Mouse (Mus musculus) erythroblast, embryonic 14.5 days (primary cell): ENCODE measurements around the gene Gm26620. TPM values are rescaled to one million over a fixed set of nuclear protein-coding genes. Genes with fewer than 3 reads are reported as not detected.

ENCODE experiments used
- H3K27me3 ChIP-seq: 2 replicates; pipeline ENCODE4 v1.6.1; 2012; ENCODE audit warnings: inconsistent platforms; ENCODE audit not compliant: control insufficient read depth
- H3K36me3 ChIP-seq: 2 replicates; pipeline ENCODE4 v1.6.1; 2012; ENCODE audit warnings: mild to moderate bottlenecking, inconsistent platforms; ENCODE audit not compliant: control insufficient read depth
- H3K4me1 ChIP-seq: 2 replicates; pipeline ENCODE4 v1.6.1; 2012; ENCODE audit warnings: inconsistent platforms; ENCODE audit not compliant: control insufficient read depth
- H3K4me3 ChIP-seq: replicated peaks from 2 replicates; pipeline ENCODE3; 2012; ENCODE audit warnings: moderate library complexity, mild to moderate bottlenecking, inconsistent platforms
- H3K9me3 ChIP-seq: 2 replicates; pipeline ENCODE4 v1.6.1; 2012; ENCODE audit warnings: low read length, inconsistent platforms, mixed read lengths; ENCODE audit not compliant: control insufficient read depth
- GATA1 ChIP-seq: IDR thresholded peaks from 2 replicates; pipeline ENCODE4 v1.6.1; 2012; ENCODE audit warnings: low read length, inconsistent platforms, mixed read lengths
- TAL1 ChIP-seq: IDR thresholded peaks from 3 replicates; pipeline ENCODE4 v1.6.1; 2012; ENCODE audit warnings: low read length, inconsistent platforms, mixed read lengths
- polyA plus RNA-seq: library from polyadenylated mRNA; stranded (reverse); fragments of >175 nt; gene quantifications from 2 replicates; pipeline ENCODE4 v1.2.3, GENCODE M21; 2012

Gm26620 gene
- polyA plus RNA-seq, 1 experiment = 0.28 TPM

DNA sequence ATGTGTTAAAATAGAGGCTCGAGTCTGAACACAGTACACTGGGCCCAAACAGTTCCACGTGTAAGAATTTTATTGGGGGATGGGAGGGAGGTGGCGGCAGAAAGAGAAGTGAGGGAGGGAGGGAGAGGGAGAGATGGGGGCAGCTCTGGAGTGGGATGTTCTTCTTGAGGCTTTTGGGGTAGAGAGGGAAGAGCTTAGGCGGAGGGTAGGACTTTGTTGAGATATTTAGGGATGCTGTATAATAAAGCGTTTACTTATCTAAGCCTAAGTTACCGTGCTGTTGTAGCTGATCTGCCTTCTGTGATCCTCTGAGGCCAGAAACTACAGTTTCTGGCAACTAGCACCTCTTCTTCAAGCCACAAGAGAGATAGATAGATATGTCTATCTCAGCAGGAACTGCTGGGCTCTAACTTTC is 1.2 kb downstream of the Gm26620 start:
- Histone ChIP-seq H3K9me3 (no peaks in the 10 kb centered on the region), H3K4me1 (peaks cover 12% of the 10 kb centered on the region), H3K4me3 (no peak overlapping the region), H3K36me3 (no peaks in the 10 kb centered on the region), H3K27me3 (peaks cover 10% of the 10 kb centered on the region)
- TF ChIP-seq TAL1 (no peak), GATA1 (no peak)

- Histone ChIP-seq H3K36me3 (no peaks in the 10 kb centered on the region), H3K27me3 (peaks cover 10% of the 10 kb centered on the region), H3K9me3 (no peaks in the 10 kb centered on the region), H3K4me1 (peaks cover 12% of the 10 kb centered on the region), H3K4me3 (no peak overlapping the region)
- no peak for TF ChIP-seq GATA1
- no peak for TF ChIP-seq TAL1
These were observed 4.4 kb downstream of the Gm26620 start for GRCm38 (mm10) chr1:170889310-170889709.

- no peak overlapping the region for H3K4me3 ChIP-seq
- H3K4me1 ChIP-seq = no peaks in the 10 kb centered on the region
- no peak for TF ChIP-seq GATA1
- peaks cover 9% of the 10 kb centered on the region for H3K27me3 ChIP-seq
- no peaks in the 10 kb centered on the region for H3K9me3 ChIP-seq
- H3K36me3 ChIP-seq = no peaks in the 10 kb centered on the region
These were observed 6.8 kb downstream of the Gm26620 start for GRCm38 (mm10) chr1:170891646-170892045.

DNA sequence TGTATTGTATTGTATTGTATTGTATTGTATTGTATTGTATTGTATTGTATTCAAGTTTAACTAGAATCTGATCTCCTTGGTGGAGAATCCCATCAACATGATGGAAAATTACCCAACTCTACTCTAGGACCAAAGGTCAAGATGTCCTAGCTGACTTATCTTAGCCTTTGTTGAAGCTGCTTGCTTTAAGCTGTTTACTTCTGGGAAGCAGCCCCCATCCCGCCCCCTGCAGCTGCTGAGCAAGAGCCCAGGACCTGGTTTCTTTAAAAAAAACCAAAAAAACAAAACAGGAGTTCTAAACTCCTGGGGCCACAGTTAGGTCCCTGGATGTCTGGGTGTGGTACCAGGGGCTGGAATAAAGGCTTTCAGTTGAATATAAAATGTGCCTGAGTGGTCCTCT is 7.4 kb downstream of the Gm26620 start:
- Histone ChIP-seq H3K27me3 (peaks cover 15% of the 10 kb centered on the region), H3K36me3 (no peaks in the 10 kb centered on the region), H3K4me1 (no peaks in the 10 kb centered on the region), H3K9me3 (no peaks in the 10 kb centered on the region), H3K4me3 (no peak overlapping the region)
- TF ChIP-seq GATA1 = no peak

GRCm38 (mm10) chr1:170894603-170895602 is 10.0 kb downstream of the Gm26620 start:
- no peak overlapping the region for H3K4me3 ChIP-seq
- H3K27me3 ChIP-seq = peaks cover 26% of the 10 kb centered on the region
- TF ChIP-seq GATA1 = no peak
- no peak for TF ChIP-seq TAL1
- H3K9me3 ChIP-seq = no peaks in the 10 kb centered on the region
- H3K36me3 ChIP-seq = no peaks in the 10 kb centered on the region
- H3K4me1 ChIP-seq = no peaks in the 10 kb centered on the region

GRCm38 (mm10) chr1:170896651-170897281 is 11.9 kb downstream of the Gm26620 start:
- H3K27me3 ChIP-seq = peaks cover 26% of the 10 kb centered on the region
- no peak overlapping the region for H3K4me3 ChIP-seq
- no peaks in the 10 kb centered on the region for H3K9me3 ChIP-seq
- H3K36me3 ChIP-seq = no peaks in the 10 kb centered on the region
- TF ChIP-seq TAL1 = no peak
- TF ChIP-seq GATA1 = no peak
- H3K4me1 ChIP-seq = peaks cover 3% of the 10 kb centered on the region

GRCm38 (mm10) chr1:170898413-170899075 is 13.7 kb downstream of the Gm26620 start:
- Histone ChIP-seq H3K4me3 (no peak overlapping the region), H3K9me3 (no peaks in the 10 kb centered on the region), H3K36me3 (no peaks in the 10 kb centered on the region), H3K27me3 (peaks cover 32% of the 10 kb centered on the region), H3K4me1 (peaks cover 3% of the 10 kb centered on the region)
- TF ChIP-seq GATA1 = no peak
- TF ChIP-seq TAL1 = no peak

DNA sequence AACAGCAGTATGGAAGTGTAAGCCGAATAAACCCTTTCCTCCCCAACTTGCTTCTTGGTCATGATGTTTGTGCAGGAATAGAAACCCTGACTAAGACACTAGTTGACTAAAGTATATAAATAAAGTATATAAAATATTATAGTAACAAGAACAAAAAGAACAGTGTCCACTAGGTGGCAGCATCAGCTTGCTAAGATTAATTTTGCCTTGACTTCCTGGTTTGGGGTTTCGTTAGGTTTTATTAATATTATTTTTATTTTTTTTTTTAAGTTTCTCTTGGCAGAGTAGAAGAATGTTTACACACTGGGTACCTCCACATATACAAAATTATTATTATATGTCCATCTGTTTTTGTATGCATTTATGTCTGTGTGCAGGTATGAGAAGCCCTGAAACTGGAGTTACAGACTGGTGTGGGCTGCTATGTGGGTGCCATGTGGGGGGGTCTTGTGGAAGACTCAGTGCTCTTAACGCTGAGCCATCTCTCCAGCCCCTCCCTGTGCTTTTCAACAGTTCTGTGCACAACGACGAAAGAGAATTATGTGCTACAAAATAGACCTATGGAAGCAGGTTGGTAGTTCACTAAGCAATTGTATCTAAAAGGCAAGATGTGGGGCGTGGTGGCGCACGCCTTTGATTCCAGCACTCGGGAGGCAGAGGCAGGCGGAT is 16.1 kb downstream of the Gm26620 start:
- no peaks in the 10 kb centered on the region for H3K9me3 ChIP-seq
- peaks cover 39% of the 10 kb centered on the region for H3K27me3 ChIP-seq
- no peak overlapping the region for H3K4me3 ChIP-seq
- TF ChIP-seq GATA1 (no peak), TAL1 (no peak)
- H3K4me1 ChIP-seq = peaks cover 3% of the 10 kb centered on the region
- no peaks in the 10 kb centered on the region for H3K36me3 ChIP-seq
